Mouse (Mus musculus) embryonic fibroblast, embryonic 13.5 days (primary cell): Measurements from ENCODE around the gene Nos1.

ENCODE experiments used
- CTCF ChIP-seq: IDR thresholded peaks from 2 replicates; pipeline ENCODE4 v1.5.1; 2011; ENCODE audit warnings: mild to moderate bottlenecking, control low read depth, low read length, moderate library complexity, borderline replicate concordance; ENCODE audit not compliant: insufficient read depth
- POLR2A ChIP-seq: IDR thresholded peaks from 2 replicates; pipeline ENCODE4 v1.6.1; 2011; ENCODE audit warnings: low read depth, mild to moderate bottlenecking, control low read depth, low read length, moderate library complexity

GRCm38 (mm10) chr5:117996581-117996980 is 215.7 kb downstream of the Nos1 start:
- TF ChIP-seq CTCF (no peak), POLR2A (no peak)
